Mouse (Mus musculus): ENCODE results near the gene Ncoa1. TPM values are rescaled to one million over a fixed set of nuclear protein-coding genes. Genes with fewer than 3 reads are reported as not detected.

Gene Ncoa1
- total RNA-seq (2021) = 48.0 and 52.2 TPM in 2 replicates
- long read RNA-seq, full-length matches to known transcripts = 2 of 22 reads
- long read RNA-seq, partial matches to known transcripts = 11 of 22 reads
- long read RNA-seq, other reads (novel, unspliced or antisense) = 9 of 22 reads

DNA sequence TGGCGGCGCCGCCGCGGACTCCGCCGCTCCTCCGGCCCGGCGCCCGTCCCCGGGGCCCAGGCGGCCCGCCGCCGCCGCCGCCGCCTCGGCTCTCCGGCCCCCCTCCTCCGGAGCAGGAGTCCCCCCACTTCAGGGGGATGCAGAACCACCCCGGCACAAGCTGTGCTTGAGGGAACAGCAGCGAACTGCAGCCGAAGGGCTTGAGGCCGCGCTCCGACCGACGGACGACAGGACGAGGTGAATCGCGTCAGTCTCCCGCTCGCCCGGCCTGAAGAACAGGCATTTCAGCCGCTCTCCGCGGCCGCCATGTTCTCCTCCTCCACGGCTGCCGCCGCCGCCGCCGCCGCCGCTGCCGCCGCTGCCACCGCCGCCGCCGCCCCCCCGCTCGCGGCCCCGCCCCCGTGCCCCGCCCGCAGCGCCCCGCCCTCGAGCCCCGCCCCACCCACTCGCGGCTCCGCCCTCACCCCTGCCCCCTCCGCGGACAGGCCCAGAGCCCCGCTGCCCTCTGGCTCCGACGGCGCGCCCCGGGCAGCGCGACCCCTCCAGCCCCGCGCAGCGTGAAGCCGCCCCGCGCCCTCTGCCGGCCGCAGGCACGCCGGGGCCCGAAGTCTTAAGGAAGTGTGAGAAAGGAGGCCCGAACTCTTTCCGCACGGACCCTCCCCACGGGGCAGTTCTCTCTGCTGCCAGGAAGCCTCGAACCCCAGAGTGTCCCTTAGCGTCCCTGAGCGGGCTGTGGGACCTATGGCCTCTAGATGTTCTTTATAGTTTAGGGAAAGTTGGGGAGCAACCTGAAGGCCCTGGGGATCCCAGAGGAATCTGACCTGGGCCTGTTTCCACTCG lies at the start of gene Ncoa1:
Gene Ncoa1 (minus strand): TSS at position 351 of the 840 bp plus-strand sequence.
- DNase-seq = peak; percentile 84

DNA sequence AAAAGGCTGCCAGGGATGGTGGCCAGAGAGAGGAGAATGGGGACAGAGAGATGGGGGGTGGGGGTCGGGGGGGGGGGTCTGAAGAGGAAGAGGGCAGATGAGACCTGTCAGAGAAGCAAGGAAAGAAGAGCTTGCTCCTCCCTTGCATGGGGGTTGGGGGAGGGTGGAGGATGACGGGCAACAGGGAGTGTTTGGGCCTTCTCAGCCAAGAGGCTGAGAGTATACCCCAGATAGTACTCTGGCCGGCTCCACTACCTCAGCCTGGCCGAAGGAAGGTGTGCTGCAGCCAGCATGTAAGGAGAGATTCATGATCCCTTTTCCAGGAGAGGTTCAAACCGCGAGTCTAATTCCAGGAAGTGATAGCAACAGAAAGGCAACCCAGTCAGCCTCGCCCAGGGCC lies 47.6 kb upstream of the Ncoa1 start:
- no peak for DNase-seq

DNA sequence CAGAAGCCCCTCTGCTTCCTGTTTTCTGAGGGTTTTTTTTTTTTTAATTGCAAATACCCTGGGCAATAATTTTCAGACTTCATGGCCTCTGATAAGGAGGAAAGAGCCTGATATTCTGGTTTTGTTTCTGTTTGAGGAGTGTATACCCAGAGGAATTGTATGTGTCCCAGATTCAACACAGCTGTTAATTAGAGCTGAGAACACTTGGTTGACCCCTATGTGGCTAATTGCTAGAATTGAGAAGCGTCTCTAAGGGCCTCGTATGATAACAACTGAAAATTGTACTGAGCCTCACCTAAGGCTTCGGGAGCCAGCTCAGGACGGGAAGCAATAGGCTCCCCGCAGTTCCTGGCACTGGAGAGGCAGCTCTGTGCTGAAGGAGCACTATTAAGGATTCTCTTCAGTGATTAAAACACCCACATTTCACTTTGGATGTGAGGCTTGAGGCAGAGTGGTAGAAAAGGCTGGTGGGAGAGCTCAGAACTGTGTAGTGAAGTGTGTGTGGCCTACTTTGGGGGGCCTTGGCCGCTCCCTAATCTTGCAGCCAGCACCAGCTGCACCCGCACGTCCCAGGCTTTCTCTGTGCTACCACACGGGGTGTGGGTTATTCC lies 46.8 kb upstream of the Ncoa1 start:
- no peak for DNase-seq

DNA sequence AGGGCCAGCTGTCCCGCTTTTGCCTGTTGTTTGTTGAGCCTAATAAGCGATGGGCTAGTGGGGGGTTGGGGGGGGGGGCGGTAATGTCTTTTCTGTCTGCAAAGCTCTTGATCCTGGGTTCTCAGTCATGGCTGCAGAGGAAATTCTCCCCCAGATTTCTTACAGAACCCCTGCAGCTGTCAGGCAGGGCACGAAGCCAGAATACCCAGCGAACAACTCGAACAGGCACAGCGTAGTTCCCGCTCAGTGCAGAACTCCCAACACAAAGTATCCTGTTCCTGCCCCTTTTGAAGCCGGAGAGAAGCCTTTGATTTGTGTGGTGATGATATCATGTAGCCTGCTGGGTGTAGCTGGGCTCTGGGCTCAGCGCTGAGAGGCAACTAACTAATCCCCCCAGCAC lies 46.2 kb upstream of the Ncoa1 start:
- DNase-seq = peak; percentile 43

DNA sequence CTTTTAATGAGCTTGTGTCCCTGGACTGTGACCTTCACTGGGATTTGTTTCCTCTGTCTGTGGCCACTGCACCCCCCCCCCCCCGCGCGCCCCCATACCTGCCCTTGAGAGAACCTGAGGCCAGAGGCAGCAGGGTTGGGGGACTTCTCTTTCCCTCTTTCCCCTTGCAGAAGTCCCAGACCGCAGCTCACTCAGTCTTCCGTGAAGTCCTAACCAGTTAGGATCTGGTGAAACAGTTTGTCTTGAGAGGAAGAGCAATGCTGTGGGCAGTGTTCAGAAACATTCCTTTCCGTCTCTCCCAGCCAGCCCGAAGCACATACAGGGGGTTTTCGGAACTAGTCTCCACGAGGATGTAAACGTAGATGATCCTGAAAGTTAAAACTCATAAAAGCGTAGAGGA lies 42.0 kb upstream of the Ncoa1 start:
- no peak for DNase-seq

DNA sequence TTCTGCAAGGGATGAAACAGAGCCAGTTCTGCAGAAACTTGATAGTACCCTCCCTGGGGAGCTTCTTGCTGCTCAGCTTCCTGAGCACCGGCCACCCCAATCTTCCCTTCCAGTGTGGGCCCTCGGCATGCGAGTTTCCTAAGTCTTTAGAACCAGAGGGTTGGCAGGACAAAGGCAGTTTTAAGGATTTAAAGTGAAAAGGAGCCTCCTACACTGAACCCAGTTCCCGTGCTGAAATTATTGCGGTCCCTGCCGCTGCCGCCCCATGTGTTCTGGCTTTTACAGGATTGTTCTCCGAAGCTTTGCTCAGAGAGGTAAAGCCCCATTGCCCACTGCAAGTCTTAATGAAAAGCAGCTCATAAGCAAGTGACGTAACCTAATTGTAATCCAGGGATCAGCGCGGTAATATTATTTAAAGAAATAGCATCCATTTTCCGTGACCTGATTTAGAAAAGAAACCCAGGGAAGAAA lies 32.6 kb upstream of the Ncoa1 start:
- no peak for DNase-seq

DNA sequence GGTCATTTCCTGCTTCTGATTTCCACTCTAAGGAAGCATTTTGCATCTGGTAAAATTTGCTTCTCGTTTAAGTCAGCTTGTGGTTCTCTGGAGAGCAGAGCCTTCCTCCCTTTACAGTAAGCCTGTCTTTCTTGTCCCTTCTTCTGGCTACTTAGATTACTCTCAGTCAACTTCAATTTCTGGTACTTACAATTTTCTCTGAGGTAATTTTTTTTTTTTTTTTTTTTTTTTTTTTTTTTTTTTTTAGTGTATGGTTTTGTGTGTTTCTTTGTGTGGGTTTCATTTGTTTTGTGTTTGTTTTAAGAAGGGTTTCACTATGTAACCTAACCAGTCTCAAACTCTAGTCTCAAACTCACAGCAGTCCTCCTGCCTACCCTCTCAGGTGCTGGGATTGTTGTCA lies 31.2 kb upstream of the Ncoa1 start:
- no peak for DNase-seq

DNA sequence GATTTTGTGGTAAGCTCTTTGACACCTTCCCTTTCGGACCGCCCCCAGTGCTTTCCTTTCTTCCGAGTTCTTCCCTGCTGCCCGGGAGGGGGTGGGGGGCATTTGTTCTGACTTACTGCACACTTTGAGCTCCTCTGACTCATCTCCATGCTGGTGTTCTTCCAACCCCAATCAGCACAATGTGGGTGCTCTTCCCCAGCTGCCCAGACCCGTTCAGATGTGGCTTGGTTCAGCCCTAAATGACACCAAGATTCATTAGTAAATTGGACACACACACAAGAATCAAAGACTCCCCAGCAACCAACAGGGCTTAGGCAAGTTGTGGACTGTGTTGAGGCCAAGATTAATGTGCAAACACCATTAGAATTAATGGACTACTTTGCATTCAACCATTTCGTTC lies 30.5 kb upstream of the Ncoa1 start:
- DNase-seq = no peak

DNA sequence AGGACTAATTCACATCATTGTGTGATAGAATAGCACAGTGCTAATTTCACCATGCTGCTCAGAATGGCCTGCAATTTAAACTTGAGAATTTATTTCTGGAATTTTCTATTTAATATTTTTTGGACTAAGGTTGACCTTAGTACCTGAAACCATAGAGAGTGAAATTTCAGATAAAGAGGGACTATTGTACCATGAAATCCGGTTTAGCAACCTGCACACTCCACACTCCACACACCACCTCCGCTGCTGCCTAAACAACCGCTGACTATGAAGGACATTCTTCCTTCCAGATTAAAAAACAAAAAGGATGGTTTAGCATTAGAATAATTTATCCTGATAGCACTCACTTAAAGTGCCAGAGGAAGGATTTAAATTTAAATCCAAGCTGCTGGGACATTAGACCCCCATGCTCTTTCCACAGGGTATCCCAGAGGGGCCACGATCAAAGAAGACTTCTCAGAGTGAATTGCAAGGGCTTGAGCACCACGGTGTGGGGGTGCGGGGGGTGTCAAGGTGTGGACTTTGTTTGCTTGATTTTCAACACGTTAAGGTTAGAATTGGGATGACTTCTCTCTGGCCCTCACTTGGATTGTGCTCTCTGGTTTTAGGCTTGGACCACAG lies 29.9 kb upstream of the Ncoa1 start:
- DNase-seq = no peak

DNA sequence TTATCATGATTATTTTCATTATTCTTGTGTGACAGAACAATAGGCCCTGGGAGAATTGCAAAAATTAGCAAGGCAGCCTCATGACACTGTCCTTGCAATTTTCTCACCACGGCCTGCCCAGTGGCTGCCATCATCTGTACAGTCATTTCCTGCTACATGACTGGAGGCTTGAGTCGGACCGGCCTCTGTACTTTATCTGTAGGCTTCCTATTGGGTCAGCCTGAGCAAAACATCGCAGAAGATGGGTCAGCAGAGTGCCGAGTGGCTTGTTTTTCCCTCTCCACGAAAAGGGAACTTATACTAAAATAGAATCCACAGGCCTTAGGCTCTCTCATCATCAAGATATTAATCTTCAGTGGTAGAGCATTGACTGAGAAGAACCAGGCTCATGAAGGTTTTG lies 28.3 kb upstream of the Ncoa1 start:
- no peak for DNase-seq

DNA sequence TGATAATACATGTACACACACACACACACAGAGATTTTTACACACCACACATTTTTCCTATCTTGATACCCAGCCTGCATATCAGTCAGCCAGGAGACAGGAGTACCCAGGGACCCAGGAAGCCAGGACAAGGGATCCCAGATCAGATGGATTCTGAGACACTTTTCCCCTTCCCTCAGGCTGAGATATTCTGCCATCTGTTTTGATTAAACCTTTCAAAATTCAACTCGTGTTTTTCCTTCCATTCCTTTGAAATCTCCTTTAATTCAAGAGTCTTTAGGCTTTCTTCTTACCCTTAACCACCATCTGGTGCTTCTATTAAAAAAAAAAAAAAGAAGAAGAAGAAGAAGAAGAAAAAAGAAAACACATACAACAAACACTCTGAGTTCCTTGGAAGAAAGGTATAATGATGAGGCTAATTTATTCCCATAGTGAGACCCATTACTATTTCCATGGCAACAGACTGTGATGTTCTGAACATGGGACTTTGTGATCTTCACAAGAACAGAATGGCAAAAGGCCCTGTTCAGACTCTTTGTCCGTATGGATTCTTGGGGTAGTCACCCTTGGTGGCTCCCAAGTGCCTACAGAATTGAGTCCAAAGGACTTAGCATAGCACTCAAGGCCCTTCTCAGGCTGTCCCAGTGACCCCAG lies 26.8 kb upstream of the Ncoa1 start:
- DNase-seq = no peak

DNA sequence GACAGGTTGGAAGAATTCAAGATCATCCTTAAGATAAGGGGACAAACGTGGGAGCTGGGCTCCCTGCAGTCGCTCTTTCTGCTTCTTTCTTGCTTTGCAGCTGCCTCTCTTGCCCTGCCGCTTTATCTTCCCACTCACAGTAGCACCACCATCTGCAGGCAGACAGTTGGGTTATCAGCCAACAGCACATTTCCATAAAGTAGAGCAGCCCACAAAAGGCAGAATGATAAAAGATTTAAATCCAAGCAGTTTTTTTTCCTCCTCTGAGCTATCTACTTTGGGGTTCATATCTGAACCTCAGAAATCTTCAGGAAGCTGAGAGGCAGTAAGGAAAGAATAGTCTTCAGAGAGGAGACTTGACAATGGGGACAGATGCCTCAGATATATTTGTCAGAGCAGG lies 24.9 kb upstream of the Ncoa1 start:
- DNase-seq = no peak

DNA sequence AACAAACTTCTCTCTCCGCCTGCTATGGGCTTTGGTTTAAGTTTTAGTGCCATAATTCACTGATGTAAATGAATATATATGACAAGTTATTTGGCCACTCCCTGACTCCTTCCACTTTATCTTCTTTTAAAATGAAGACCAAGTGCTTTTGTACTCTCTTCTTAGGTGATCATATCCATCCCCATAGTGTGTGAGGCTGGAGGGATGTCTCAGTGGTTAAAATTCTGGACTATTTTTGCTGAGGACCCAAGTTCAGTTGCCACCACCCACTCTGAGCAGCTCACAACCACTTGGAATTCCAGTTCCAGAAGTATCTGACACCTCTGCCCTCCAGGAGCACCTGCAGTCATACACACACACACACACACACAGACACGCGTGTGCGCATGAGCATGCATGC lies 23.5 kb upstream of the Ncoa1 start:
- no peak for DNase-seq

DNA sequence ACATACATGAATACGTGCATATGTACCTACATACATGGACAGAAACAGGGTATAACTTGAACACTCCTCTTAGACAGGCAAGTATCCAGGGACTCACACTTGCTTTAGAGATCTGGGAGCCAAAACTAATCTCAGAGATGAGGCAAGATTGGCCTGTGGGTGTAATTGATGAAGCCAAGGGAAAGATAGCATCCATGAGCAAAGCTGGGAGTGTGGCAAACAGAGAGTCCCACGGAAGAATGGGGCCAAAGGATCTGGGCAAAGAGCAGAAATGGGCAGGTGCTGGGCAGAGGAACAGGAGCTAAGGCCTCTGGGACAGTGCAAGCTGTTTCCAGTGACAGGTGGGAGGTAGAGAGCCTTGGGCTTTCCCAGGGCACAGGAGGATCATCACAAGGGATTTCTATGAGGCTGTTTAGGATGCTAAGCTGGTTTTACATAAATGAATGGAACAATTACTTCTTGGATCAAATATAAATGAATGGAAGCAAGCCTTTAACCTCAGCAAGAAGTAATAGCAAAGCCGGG lies 22.7 kb upstream of the Ncoa1 start:
- no peak for DNase-seq

DNA sequence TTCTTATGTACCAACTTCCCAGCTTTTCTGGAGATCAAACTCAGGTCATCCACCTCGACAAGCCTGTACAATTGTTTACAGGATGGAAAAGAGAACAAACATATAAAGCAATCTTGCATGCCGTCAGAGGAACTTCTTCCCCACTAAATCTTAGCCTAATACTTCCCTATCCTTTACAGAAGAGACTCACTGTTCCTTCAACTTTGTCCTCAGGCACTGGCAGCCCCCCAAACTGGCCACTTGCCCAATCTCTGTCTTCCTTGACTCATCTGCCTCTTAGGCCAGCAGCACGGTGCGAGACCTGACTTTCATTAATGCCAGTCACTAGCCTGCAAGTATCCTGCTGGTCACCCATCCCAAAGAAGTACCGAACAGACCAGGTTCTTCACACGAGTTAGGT lies 11.4 kb upstream of the Ncoa1 start:
- peak; percentile 88 for DNase-seq

DNA sequence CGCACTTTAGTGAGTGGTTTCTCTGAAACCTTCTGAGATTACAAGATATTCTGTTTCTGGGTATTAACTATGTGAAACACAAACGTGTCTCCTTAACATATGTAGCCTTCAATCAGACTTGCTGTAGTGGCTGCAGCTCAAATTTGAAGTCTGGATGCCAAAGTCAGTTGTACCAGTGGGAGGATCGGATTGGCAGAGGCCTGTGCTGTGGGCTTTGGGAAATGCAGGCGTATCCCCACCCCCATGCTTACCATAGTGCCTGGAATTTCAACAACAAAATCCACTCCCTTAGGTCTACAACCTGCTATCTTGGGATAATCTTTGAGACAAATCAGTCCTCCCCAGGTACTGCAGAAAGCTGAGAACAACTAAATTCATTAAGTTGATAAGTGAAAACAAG lies 6.4 kb upstream of the Ncoa1 start:
- no peak for DNase-seq

DNA sequence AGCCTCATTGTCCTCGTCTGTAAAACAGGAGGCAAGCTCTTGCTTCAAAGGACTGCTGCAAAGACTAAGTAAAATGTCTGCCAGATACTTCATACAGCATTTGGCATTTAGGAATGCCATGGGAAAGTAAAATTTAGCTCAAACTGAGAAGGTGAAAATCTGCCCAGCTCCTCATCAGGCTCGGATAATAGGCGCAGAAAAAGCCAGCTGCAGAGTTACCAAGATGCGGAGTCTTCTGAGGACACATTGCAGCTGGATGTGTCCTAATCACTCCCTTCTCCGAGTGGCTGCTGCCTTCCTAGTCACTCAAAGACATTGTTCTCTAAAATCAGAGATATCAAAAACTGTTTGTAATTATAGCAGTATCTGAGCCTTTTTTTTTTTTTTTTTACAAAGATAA lies 4.7 kb upstream of the Ncoa1 start:
- DNase-seq = no peak

DNA sequence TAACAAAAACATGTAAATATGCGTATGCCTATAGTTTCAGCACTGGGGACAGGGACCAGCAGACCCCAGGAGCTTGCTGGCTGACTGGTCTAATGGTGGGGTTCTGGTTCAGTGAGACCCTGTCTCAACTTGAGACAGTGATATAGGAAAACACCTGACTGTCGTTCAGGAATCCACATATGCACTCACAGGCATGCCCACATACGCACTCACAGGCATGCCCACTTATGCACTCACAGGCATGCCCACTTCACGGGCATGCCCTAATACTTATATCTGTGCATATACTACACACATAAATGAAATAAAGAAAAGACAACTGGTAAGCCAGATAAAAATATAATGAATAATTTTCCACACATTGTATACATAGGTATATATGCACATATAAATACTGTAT lies 3.3 kb upstream of the Ncoa1 start:
- DNase-seq = no peak

DNA sequence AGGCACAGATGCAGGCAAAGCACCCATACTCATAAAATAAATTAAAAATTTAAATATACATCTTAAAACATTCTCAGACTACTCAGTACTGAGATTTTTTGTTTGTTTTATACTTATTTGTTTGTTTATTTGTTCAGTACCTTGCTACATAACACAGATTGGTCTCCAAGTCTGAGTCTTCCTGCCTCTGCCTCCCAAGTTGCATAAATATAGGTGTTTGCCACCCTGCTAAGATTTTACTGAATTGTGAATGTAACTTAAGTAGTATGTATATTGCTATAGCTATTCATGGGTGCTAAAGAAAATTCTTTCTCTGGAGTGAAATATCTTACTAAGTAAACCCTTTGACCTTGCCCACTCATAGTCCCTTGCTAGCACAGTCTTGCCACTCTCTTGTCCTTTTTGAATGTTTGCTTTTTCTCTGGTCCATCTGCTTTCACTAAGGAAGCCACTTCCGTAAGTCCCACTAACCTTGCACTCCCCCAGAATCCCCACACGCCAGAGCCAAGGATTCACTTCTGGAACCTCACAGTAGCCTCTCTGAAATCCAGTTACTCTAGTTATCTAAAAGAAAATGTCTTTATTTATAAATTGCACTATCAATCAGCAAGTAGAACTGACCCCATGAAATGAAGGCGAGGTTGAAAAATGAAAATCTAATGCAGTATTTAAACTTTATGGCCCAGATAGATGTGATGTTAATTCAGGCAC lies 2.3 kb upstream of the Ncoa1 start:
- no peak for DNase-seq

DNA sequence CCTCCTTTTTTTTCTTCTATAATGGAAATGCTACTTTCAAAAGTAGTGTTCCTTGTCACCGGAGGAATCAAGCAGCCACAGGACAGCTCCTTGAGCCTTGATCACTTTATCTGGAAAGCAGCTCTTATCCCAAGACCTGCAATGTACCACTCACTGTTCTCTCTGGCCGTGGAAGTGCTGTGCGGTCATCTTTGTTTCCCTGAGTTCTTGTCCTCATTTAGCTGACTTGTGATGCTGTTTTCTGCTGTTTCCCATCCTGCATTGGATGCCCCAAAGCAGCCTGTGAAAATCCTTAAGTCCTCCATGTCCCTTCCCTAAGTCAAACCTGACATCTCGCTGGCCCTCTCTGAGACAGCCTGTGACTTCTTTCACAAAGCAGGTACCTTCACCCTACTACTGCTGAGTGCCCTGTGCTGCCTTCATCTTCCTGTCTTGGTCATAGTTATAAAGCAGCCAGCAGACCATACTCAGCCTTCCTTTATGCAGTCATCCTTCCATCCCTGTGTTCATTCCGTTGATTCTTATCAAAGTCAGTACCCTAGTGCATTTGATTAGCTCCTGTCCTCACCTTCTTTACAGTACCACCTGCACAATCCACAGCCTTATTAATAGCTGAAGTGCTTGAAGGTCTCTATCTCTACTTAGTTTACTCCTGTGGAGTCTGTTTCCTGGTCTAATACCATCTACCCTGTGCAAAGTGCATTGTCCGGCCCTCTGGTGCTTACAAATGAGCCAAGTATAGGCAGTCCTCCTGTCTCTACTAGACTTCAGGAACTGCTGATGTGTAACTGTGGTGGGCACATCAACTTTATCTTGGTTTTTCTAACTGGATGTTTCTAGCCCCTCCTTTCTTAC lies 1.2 kb upstream of the Ncoa1 start:
- no peak for DNase-seq

DNA sequence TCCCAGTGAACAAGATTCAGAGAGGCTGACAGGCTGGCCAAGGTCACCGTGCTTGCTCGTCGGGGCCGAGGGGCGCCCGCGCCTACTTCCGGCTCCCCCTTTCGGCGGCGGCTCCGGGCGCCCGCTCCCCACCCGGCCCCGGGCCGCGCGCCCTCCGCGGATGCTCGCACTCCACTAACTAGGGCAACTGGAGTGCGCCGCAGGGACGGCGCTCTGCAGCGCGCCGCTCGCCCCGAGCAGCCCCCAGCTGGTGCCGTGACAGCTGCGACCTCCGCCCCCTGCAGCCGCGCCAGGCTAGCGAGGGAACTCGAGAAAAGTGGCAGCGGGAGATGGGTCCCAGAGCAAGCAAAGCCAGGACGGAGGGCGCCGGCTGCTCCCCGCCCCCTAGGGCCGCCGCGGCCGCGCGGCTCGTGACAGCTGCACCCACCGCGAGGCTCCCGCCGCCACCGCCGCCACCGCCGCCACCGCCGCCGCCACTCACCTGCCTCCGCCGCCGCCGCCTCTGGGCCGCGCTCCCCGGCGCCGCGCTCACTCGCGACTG lies 621 bp downstream of the Ncoa1 start:
- DNase-seq = peak; percentile 57

All from adrenal gland, postnatal 25 days (tissue).